Mouse (Mus musculus) midbrain, embryonic 14.5 days (tissue): Measurements from ENCODE around the gene Krba1. TPM values are rescaled to one million over a fixed set of nuclear protein-coding genes. Genes with fewer than 3 reads are reported as not detected.

Source experiments
- ATAC-seq: fragments of 200-750 bp; cut with Nextera tagmentation; 2 replicates; pipeline ENCODE4 v1.8.0; 2017; ENCODE audit warnings: moderate number of reproducible peaks, moderate library complexity; ENCODE audit not compliant: low FRiP score, low TSS enrichment
- DNase-seq: peaks from one replicate; pipeline ENCODE4 v3.0.0-alpha.2; 2015
- H3K27ac ChIP-seq: fragments of 300-500 bp; sonication (generic); replicated peaks from 2 replicates; pipeline ENCODE4 v1.5.1; 2014; ENCODE audit warnings: mild to moderate bottlenecking, low read depth, low read length, moderate library complexity
- H3K27me3 ChIP-seq: fragments of 300-500 bp; sonication (generic); 2 replicates; pipeline ENCODE4 v1.6.1; 2014; ENCODE audit warnings: low read length, control low read depth, mixed read lengths; ENCODE audit not compliant: control insufficient read depth, insufficient read depth
- H3K36me3 ChIP-seq: fragments of 300-500 bp; sonication (generic); 2 replicates; pipeline ENCODE4 v1.6.1; 2014; ENCODE audit warnings: low read length, control low read depth; ENCODE audit not compliant: control insufficient read depth, insufficient read depth
- H3K4me1 ChIP-seq: fragments of 300-500 bp; sonication (generic); 2 replicates; pipeline ENCODE4 v1.6.1; 2014; ENCODE audit warnings: mild to moderate bottlenecking, antibody characterized with exemption, low read length, control low read depth; ENCODE audit not compliant: control insufficient read depth, insufficient read depth
- H3K4me2 ChIP-seq: fragments of 300-500 bp; sonication (generic); 2 replicates; pipeline ENCODE4 v1.6.1; 2014; ENCODE audit warnings: mild to moderate bottlenecking, low read length, moderate library complexity
- H3K4me3 ChIP-seq: fragments of 300-500 bp; sonication (generic); replicated peaks from 2 replicates; pipeline ENCODE4 v1.5.1; 2014; ENCODE audit warnings: low read depth, low read length
- H3K9ac ChIP-seq: fragments of 300-500 bp; sonication (generic); replicated peaks from 2 replicates; pipeline ENCODE4 v1.6.1; 2014; ENCODE audit warnings: mild to moderate bottlenecking, low read length, moderate library complexity
- H3K9me3 ChIP-seq: fragments of 300-500 bp; sonication (generic); 2 replicates; pipeline ENCODE4 v1.6.1; 2016; ENCODE audit warnings: low read length, control low read depth, mixed read lengths; ENCODE audit not compliant: control insufficient read depth
- WGBS: fragments of 180-500 bp; shearing (Covaris S2); extraction: QIAGEN DNeasy Blood & Tissue Kit; methylation state at CpG from one replicate; pipeline ENCODE4 v1.1.7; 2014; 5-methylcytosine and 5-hydroxymethylcytosine counted together
- polyA plus RNA-seq: library from polyadenylated mRNA; unstranded; fragments of >200 nt; fragmentation: Nextera tagmentation; extraction: Ambion mirVana; gene quantifications from 2 replicates; pipeline ENCODE4 v1.2.1, GENCODE M21; 2014

Krba1 gene
- 28.0 and 30.3 TPM in 2 replicates for polyA plus RNA-seq

- no peaks in the 10 kb centered on the region for H3K36me3 ChIP-seq
- peak within 1 kb of the TSS; percentile 82 for H3K9ac ChIP-seq
- H3K9me3 ChIP-seq = no peaks in the 10 kb centered on the region
- DNase-seq (peak; percentile 94), ATAC-seq (peak; percentile 97)
- 2% methylated on average over 65 of the region's 65 CpGs for WGBS
- H3K27ac ChIP-seq = peak within 1 kb of the TSS; percentile 87
- peak within 1 kb of the TSS; percentile 86 for H3K4me2 ChIP-seq
- peaks cover 21% of the 10 kb centered on the region for H3K4me1 ChIP-seq
- H3K4me3 ChIP-seq = peak within 1 kb of the TSS; percentile 75
- H3K27me3 ChIP-seq = no peaks in the 10 kb centered on the region
Measured at GRCm38 (mm10) chr6:48395105-48396007, at the start of gene Krba1. Gene Krba1, plus strand, starts transcription at chr6:48395586.

- Histone ChIP-seq H3K9ac (no peak overlapping the region), H3K9me3 (no peaks in the 10 kb centered on the region), H3K27me3 (no peaks in the 10 kb centered on the region), H3K4me3 (no peak overlapping the region), H3K4me1 (no peaks in the 10 kb centered on the region), H3K36me3 (no peaks in the 10 kb centered on the region), H3K4me2 (no peak overlapping the region), H3K27ac (no peak overlapping the region)
- DNase-seq (no peak), ATAC-seq (no peak)
- WGBS = 71% methylated on average over 3 of the region's 3 CpGs
Measured at GRCm38 (mm10) chr6:48358897-48359296, 36.5 kb upstream of the Krba1 start.

- H3K27ac ChIP-seq = no peak overlapping the region
- no peak overlapping the region for H3K9ac ChIP-seq
- H3K27me3 ChIP-seq = no peaks in the 10 kb centered on the region
- no peak overlapping the region for H3K4me3 ChIP-seq
- no peaks in the 10 kb centered on the region for H3K36me3 ChIP-seq
- no peaks in the 10 kb centered on the region for H3K9me3 ChIP-seq
- no peaks in the 10 kb centered on the region for H3K4me1 ChIP-seq
- peak; percentile 2 for DNase-seq
- no peak for ATAC-seq
- whole genome bisulfite sequencing = 50% methylated on average over 11 of the region's 11 CpGs
- H3K4me2 ChIP-seq = no peak overlapping the region
Measured at GRCm38 (mm10) chr6:48366322-48366996, 28.9 kb upstream of the Krba1 start.

- ATAC-seq = no peak
- no peaks in the 10 kb centered on the region for H3K36me3 ChIP-seq
- WGBS = 79% methylated on average over 3 of the region's 3 CpGs
- no peak overlapping the region for H3K9ac ChIP-seq
- peaks cover 6% of the 10 kb centered on the region; the same call in 1 of the 2 replicates for H3K9me3 ChIP-seq
- no peak overlapping the region for H3K4me3 ChIP-seq
- H3K27ac ChIP-seq = no peak overlapping the region
- H3K27me3 ChIP-seq = no peaks in the 10 kb centered on the region
- no peak overlapping the region for H3K4me2 ChIP-seq
- no peak for DNase-seq
- H3K4me1 ChIP-seq = no peaks in the 10 kb centered on the region
Measured at GRCm38 (mm10) chr6:48388221-48388620, 7.2 kb upstream of the Krba1 start.

GRCm38 (mm10) chr6:48393811-48394210 is 1.6 kb upstream of the Krba1 start:
- H3K9ac ChIP-seq = no peak overlapping the region
- H3K4me2 ChIP-seq = no peak overlapping the region
- ATAC-seq (no peak), DNase-seq (no peak)
- H3K9me3 ChIP-seq = no peaks in the 10 kb centered on the region
- H3K27me3 ChIP-seq = no peaks in the 10 kb centered on the region
- H3K27ac ChIP-seq = no peak overlapping the region
- H3K4me3 ChIP-seq = no peak overlapping the region
- no peaks in the 10 kb centered on the region for H3K36me3 ChIP-seq
- peaks cover 19% of the 10 kb centered on the region for H3K4me1 ChIP-seq

- no peaks in the 10 kb centered on the region for H3K27me3 ChIP-seq
- WGBS = 32% methylated on average over 15 of the region's 15 CpGs
- no peaks in the 10 kb centered on the region for H3K36me3 ChIP-seq
- peak overlapping the region; percentile 82 for H3K9ac ChIP-seq
- no peaks in the 10 kb centered on the region for H3K9me3 ChIP-seq
- H3K4me3 ChIP-seq = peak overlapping the region; percentile 75
- peaks cover 21% of the 10 kb centered on the region for H3K4me1 ChIP-seq
- DNase-seq (no peak), ATAC-seq (no peak)
- peak overlapping the region; percentile 86 for H3K4me2 ChIP-seq
- H3K27ac ChIP-seq = peak overlapping the region; percentile 87
Measured at GRCm38 (mm10) chr6:48396008-48396595, 716 bp downstream of the Krba1 start.

- Histone ChIP-seq H3K9ac (peak overlapping the region; percentile 82), H3K9me3 (no peaks in the 10 kb centered on the region), H3K27me3 (no peaks in the 10 kb centered on the region), H3K27ac (no peak overlapping the region), H3K4me3 (peak overlapping the region; percentile 75), H3K36me3 (no peaks in the 10 kb centered on the region), H3K4me1 (peaks cover 21% of the 10 kb centered on the region), H3K4me2 (peak overlapping the region; percentile 86)
- ATAC-seq (no peak), DNase-seq (no peak)
- WGBS = 94% methylated on average over 1 of the region's 1 CpGs
Measured at GRCm38 (mm10) chr6:48396686-48397085, 1.3 kb downstream of the Krba1 start.

GRCm38 (mm10) chr6:48397336-48397735 is 1.9 kb downstream of the Krba1 start:
- peak overlapping the region; percentile 86; the same call in 1 of the 2 replicates for H3K4me2 ChIP-seq
- no peaks in the 10 kb centered on the region for H3K36me3 ChIP-seq
- no peaks in the 10 kb centered on the region for H3K27me3 ChIP-seq
- H3K4me3 ChIP-seq = no peak overlapping the region
- H3K4me1 ChIP-seq = peaks cover 21% of the 10 kb centered on the region
- H3K9ac ChIP-seq = peak overlapping the region; percentile 31; the same call in 1 of the 2 replicates
- no peak overlapping the region for H3K27ac ChIP-seq
- ATAC-seq (no peak), DNase-seq (peak; percentile 62)
- WGBS = 54% methylated on average over 4 of the region's 4 CpGs
- no peaks in the 10 kb centered on the region for H3K9me3 ChIP-seq
